Mouse (Mus musculus): ENCODE data around the gene Adcy5.

Adcy5 gene

DNA sequence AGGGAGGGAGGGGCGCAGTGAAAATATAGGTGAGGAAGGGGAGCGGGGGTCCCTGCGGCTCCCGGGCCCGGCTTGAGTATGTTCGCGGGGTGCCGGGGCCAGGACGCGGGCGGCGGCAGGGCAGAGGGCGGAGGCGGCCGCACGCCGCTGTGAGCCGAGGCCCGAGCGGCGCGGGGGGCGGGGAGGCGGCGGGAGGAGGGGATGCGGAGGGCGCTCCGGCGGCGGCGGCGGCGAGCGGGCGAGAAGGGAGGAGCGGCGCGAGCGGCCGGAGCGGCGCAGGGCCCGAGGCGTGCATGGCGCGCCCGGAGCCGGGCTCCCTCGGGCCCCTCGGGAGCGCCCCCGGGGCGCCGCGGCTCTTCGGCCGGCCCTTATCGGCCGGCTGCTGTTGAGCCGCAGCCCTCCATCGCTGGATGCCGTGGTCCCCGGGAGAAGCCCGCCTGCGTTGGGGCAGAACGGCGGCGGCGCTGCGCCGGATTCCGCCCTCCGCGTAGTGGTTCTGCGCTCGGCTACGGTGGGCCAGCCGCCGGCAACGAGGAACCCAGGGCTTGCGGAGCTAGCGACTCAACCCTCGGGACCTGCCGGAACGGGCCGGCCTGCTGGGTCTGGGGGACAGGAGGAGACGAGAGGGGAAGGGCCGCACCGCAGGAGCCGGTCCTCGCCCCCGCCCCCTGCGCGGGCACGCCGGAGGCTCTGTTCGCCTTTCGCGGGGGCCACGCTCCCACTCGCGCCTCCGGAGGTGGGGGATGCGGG is at the start of gene Adcy5:
Gene Adcy5, plus strand, starts transcription at position 237 of the 750 bp plus-strand sequence.
- DNase-seq (ENCODE audit: low read depth) = no peak

DNA sequence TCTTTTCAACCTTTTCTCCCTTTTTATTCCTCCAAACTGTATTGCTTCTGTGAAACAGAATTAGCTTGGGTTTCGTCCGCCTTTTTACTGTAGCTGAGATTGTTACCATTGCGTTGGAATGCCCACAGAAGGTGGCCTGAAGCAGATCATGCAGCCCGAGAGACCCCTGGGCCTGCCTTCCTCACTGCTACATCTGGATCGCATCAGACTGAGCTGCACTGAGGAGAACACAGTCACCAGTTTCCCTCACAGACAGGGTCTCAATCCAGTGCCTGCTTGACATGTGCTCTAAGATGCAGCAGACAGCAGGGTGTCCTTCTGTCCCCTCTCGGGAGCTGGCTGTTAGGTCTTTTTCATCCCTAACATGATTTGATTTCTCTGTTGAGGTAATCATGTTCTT is 46.7 kb upstream of the Adcy5 start:
- no peak for DNase-seq (ENCODE audit: low read depth)

DNA sequence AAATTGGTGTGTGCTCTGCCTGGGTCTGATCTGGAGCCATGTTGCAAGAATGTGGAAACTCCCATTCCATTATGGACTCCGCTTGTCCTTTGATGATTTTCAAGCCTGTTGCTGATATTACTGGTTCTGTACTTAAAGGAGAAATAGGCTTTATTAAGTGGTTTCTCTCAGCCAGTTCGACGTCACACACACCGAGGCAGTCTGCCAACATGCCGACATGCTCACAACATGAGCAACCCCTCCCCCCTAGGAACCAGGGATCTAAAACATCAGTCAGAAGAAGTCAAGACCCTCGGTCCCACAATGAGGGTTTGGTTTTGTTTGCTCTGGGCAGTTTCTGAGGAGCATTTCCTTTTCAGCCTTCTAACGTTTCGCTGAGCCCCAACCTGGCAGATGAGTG is 45.5 kb upstream of the Adcy5 start:
- no peak for DNase-seq (ENCODE audit: low read depth)

DNA sequence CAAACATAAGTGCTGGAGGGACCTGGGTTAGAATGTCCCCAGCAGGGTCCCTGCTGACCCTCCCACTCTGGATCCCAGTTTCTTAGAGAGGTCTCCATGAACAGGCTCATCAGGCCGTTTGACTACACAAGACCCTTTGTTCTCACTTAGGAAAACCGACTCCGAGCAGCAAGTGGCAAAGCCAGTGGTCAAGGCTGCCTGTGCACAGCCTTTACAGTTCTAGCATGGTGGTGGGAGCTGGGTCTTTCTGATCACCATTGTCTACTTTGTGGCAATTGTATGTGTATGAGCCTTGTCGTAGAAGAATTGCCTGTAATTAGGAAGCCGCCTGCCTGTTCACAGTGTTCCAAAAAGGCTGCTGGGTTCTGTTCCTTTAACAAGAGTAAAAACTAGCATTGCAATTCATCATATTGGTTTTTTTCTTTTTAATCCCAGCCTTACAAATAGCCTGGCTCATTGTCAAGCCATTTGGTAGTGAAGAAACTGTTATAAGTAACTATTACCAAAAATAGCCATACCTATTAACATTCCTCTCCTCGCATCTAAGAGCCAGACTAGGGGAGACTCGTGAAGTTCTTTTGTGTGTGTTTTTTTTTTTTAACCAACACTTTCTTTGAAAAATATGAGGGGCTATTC is 44.9 kb upstream of the Adcy5 start:
- no peak for DNase-seq (ENCODE audit: low read depth)

DNA sequence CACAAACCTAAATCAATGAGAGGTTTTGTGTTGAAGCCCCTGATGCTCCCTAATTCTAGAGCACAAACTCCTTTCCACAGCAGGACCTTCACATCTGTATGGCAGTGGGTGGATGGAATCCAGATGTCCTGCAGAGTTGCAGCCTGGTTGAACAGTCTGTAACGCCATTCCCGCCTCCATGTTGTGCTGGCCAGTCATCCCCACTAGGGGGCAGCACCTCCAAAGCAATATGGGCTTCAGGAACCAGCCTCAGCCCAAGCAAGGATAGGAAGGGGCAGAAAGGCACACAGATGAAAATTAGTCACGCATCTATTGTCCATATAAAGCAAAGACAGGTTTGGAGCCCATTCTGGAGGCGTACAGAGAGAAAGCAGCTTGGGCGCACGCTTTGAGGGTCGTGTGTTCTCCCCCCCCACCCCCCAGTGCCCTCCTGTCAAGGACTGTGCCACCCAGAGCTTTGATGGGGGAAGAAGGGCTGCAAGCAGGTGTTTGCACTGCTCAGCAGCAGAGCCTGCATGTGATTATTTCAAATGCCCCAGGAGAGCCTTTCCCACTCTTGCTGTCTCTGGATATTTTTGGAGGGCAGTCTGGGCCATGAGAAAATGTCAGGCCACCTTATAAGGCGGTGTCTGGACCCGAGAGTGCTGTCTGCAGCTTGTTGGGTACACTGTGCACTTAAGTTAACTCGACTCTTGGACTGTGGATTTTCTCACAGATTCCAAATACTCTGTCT is 44.1 kb upstream of the Adcy5 start:
- DNase-seq (ENCODE audit: low read depth) = peak; percentile 61

DNA sequence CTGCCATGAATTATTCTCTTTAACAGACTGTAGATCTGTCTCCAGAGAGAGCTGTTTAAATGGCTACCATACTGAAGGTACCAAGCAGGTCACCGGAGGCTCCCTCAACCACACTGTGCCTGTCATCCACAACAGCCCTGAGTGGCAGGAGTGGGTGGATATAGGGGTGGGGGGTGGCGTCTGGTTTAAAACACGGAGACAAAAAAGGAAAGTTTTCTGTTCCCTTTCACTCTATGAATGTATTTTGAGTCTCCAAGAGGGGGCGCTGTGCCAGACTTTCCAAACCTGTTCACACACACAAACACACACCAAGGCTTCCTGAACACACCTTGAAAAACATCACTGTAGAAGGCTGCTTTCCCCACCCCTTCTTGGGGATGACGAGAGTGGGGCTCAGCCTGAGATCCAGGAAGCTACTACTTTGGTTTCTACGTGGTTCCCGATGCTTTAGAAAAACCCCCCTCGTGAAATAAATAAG is 43.5 kb upstream of the Adcy5 start:
- no peak for DNase-seq (ENCODE audit: low read depth)

DNA sequence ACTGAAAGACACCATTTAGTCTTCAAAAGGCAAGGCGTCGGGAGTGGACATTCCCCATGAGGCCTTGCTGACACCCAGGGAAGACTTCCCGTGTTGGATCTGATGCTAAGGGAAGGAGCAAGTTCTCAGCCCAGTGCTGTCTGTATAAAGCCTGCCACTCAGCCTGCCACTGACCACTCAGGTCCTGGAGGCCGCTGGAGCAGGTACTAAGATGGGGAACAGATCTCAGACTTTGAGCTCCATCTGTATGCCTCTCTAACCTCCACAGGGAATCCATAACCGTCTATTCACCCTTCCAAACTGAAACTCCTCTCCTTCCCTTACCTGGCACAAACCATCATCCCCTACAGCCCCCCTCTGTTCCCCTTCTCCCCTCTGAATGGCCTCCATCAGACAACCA is 41.2 kb upstream of the Adcy5 start:
- DNase-seq (ENCODE audit: low read depth) = no peak

DNA sequence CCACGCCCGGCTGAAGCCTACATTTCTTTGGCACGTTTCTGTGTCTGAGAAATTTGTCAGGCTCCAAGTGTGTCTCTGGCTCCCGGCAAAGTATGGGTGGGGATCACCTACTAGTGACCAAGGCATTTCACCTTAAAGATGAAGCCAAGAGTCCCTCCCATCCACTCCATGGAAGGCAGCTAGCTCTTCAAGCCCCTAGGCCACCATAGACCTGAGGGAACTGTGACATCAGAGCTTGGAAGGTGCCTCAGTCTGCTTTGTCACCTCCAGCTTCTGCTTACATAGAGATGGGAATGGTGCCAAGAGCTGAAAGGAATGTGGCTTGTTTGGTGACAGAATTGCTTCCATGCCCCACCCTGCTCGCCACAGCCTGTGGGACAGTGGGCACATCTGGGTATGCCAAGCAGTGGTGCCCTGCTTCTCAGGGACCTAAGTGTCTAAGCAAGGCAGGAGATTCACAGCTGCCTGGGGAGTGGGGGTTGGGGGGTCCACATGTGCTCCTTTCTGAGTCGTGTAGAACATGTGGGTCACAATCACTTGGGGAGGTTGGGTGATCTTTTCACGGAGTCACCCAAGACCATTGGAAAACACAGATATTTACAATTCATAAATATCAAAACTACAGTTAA is 38.2 kb upstream of the Adcy5 start:
- no peak for DNase-seq (ENCODE audit: low read depth)

DNA sequence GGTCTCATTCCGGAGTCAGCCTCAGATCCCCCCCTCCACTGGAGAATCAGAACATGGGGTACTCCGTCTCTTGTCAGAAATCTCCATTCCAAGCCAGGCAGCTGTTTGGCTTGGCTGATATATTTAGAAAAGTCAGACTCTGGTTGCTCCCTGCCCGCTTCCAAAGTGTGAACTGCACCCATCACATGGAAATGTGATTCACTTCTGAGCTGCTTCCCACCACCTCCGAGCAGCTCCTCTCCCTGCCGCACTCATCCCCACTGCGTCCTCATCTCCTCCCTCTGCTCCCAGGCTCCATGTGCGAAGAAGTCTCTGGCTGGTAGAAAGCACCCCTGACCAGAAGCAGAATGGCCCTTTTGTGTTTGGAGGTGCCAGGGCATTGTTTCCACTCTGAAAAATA is 37.2 kb upstream of the Adcy5 start:
- no peak for DNase-seq (ENCODE audit: low read depth)

DNA sequence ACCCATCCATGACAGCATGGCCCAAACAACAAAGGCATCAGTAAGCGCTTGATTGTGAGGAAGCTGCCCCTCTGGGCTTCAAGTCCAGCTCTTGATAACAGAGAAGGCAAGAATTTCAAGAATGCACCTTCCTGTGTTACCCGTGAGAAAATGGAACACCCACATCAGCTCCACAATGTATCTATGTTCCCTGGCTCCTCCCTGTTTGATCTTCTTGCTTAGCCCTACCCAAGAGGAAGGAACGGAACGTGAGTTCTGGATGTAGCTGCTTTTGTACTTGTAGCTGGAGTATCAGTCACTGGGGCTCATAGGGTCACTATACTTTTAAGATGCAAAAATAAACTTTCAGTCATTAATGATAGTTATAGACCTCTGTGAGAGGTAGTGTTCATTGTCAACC is 34.1 kb upstream of the Adcy5 start:
- no peak for DNase-seq (ENCODE audit: low read depth)

DNA sequence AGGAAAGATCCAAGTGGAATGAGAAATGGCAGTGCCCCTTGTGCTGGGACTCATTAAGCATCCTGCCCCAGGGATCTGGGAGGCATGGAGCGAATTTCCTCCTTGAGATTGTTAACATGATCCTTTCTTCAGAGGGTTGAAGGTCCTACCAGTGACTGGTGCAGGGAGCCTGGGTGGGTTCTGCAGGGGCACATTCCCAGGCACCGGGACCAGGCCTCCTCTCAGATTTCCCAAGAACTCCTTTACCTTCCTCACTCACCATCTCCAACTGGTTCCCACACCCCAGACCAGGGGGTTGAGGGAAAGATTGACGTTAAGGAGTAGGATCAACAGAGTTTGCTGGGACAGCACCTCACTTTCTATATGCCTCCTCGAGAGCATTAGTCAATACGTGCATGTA is 27.4 kb upstream of the Adcy5 start:
- no peak for DNase-seq (ENCODE audit: low read depth)

DNA sequence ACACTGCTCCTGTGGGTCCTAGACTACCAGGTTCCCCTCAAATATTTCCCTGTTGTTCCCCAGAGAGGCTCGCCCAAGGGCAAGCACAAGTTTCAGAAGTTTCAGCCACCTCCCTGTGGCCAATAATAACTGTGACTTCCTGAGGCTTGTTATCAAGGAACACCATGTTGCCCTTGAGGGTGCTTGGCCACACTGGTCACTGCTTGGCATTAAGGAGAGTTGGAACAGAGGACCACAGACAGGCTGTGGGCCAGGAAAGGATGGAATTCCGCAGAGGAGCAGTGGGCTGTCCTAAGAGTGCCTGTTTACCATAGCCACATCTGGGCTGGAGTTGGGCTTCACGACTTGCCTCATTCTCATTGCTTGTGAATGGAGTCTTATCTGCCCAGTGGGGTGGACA is 24.5 kb upstream of the Adcy5 start:
- no peak for DNase-seq (ENCODE audit: low read depth)

DNA sequence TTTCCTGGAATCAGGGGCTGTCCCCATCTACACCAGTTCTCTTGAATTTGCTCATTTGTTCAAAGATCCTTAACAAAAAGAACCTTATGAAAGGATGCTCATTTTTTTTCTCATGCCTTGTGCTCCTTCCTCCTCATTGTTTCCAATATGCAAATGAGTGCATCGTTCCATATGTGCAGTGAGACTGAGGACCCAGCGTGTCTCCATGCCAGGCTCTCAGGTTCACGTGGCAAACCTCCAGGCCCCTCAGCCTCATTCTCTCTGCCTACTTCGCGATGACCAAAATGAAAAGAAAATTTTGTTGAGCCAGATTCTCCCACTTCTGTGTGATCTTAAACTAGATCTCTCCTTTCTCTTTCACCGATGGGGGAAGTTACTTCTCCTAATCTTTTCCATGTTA is 15.3 kb upstream of the Adcy5 start:
- DNase-seq (ENCODE audit: low read depth) = no peak

DNA sequence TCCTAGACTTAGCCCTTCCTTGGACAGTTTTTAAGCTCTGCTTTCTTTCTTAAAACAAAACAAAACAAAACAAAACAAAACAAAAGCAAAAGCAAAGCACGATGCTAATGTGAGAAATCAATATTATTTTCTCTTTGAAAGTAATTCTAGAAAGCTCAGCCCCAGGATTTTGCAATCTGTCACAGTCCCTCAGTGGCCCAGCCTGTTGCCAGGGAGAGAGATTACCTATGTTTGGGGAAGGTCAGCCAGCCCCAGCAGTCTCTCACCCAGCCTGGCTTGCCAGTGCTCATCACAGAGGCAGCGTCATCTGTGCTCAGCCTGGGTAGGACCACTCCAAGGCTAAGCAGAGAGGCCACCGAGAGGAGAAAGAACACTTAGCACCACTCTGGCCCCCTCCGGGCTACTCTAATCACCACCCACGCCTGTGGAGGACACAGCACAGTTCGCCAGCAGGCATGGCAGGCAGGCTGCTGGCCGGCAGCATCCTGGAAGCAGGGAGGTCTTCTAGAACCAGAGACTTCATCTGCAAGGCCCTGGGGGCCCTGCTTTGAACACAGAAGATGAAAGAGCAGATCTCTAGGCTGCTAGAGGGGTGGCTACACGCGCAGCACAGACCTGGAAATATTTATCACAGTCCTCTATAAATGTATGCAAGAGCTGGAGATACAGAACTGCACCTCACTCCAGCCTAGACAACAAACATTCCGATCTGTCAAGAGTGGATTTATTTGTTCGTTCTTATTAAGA is 14.6 kb upstream of the Adcy5 start:
- DNase-seq (ENCODE audit: low read depth) = no peak

DNA sequence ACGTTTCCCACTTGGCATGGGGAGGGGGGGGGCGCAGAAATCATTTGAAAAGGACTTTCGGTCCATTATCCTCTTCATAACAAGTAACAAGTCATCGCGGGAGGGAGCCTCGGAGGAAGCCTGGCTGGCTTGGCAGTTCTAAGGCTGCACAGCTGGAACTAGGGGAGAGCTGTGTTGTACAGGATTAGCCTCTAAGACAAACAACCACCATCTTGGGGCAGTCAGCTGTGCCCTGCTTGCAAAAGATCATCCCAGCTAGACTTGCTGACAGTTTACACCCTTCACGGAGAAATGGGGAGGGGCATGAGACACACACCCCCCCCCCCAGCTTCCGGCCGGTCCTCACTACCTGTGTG is 14.1 kb upstream of the Adcy5 start:
- DNase-seq (ENCODE audit: low read depth) = no peak

DNA sequence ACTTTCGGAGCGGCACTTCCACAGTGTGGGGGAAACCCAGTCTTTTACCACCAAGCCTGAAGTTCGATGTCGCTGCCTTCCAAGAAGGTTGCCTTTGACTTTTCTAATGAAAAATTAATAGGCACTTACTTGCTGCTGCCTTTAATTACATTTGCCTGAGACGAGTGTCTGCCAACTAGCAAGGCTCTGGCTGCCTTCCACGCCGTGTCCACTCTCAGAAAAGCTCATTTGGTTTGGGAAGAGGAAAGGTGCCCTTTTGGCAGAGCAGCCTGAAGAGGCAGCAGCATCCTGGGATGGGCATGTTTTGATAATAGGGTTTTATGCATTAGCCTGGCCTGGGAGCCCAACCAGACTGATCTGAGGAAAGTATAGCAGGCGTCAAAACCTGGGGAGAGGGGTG is 12.8 kb upstream of the Adcy5 start:
- no peak for DNase-seq (ENCODE audit: low read depth)

DNA sequence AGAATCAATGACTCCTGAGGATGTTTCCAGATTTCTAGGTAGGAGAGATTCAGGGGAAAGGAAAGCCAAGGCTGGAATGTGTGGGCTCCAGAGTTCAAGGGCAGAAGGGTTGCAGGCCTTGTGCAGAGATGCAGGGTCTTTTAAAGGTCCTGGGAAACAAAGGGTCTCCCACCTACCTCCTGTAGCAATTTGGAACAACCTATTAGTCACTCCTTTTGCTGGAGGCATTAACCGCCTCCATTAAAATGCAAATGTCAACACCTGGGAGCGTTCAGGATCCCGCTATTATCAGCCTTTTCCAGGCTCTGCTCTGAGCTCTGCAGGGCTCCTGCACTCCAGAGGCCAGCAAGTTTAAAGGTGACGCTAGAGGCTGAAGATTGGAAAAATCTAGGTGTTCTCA is 8.5 kb upstream of the Adcy5 start:
- DNase-seq (ENCODE audit: low read depth) = no peak

DNA sequence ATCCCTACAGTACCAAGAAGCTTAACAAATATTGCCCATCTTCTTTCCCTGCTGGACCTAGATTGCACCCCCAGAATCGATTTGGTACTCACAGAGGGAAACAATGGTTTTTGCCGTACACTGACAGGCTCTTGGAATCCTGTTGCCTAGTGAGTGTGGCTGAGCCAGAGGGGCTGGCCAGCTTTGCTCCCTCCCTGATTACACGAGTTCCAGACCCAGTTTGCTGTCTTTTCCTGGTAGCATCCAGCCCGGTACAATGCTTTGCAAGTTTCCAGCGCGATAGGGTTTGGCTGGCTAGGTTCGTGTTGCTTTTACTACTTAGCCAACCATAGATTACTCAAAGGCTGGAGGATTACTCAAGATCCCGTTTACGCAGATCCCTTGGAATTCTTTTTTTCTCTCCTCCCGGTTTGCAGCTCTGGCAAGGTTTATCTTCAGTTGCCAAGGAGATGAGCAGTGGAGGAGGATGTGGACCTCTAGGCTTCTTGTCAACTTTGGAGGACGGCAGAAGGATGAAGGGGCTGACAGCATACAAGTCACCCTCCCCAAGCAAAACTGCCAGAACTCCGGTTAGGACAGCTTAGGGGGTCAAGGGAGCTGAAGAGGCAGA is 1.4 kb upstream of the Adcy5 start:
- DNase-seq (ENCODE audit: low read depth) = no peak

DNA sequence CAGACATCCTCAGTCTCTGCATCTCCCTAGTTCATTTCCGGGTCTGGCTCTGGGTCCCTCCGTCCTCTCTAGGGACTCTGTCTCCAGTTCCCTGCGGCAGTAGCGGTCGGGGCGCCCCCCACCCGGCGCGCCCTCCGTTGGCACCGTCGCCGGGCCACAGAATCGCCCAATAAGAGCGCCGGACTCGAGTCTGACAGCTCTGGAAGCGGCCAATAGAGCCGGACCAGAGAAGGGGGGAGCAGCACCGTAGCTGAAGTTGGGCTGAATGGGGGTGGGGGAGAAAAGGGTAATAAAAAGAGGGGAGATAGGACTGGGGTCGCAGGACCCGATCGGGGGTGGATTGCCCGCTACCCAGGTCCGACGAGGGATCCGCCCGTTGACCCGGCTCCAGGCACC is 434 bp upstream of the Adcy5 start:
- DNase-seq (ENCODE audit: low read depth) = no peak

DNA sequence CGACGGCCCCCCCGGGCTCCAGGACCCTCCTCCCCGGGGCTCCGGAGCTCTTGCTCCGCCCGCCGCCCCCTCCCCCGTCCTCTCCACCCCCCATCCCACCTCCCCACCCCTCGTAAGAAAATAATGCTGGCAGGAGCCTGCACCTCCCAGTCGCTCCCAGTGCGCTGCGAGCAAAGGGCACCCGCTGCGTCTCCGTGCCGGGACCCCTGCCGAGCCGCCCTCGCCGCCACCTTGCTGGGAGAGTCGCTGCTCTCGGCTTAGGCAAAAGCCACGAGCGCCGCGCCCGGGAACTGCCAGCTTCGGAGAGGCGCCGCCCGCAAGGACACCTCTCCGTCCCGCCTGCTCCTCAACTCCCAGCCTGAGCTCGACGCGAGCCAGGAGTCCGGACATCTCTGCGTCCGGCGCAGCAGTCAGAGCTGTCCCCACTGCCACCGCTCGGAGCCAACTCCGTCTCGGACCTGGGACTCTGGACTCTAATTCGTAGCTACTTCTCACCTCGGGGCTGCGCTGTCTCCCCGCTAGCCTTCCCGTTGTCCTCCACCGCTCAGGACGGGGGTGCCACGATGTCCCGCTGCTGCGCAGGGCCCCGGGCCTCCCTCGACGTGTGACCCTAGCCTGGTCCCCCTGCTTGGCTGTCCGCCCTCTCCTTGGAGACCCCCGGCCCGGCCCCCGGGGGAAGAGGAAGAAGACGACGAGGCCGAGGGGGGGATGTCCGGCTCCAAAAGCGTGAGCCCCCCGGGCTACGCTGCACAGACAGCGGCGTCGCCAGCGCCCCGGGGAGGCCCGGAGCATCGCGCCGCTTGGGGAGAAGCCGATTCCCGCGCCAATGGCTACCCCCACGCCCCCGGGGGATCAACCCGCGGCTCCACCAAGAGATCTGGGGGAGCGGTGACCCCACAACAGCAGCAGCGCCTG is 971 bp downstream of the Adcy5 start:
- no peak for DNase-seq (ENCODE audit: low read depth)

DNA sequence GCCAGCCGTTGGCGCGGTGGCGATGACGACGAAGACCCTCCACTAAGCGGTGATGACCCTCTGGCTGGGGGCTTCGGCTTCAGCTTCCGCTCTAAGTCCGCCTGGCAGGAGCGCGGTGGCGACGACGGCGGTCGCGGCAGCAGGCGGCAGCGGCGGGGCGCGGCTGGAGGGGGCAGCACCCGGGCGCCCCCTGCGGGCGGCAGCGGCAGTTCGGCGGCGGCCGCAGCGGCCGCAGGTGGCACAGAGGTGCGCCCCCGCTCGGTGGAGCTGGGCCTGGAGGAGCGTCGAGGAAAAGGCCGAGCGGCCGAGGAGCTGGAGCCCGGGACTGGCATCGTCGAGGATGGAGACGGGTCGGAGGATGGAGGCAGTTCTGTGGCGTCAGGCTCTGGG is 1.6 kb downstream of the Adcy5 start:
- peak; percentile 5 for DNase-seq (ENCODE audit: low read depth)

All from naive thymus-derived CD4-positive, alpha-beta T cell, adult 2 months (primary cell).